Mouse (Mus musculus): Measurements from ENCODE around the gene Gm8879. TPM values are rescaled to one million over a fixed set of nuclear protein-coding genes. Genes with fewer than 3 reads are reported as not detected.

Gene Gm8879
- not detected for polyA plus RNA-seq (2014; fragmentation: Illumina TruSeq; extraction: RNeasy Lipid Tissue Mini Kit (QIAGEN cat#74804); ENCODE audit: low read depth, low replicate concordance)

DNA sequence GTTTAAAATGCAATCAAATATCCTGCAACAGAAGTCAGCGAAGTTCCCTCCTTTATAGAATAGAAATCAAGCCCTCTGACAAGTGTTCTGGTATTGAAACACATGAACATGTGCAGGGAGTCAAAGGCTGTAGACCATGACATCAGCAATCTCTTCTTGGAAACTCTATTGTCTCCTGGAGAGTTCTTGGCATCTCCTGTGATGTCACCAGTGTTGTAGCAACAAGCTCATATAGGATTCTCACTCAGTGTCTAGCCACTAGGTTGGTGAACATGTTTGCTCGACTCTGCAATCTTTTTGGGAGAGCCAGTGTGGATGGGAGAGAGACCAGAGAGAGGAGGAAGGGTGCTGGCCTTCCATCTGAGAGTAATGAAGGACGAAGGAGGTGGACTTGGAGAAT, at the start of gene Gm8879:
Gm8879 (plus strand) TSS at position 301 of the 400 bp plus-strand sequence.

Other genes starting within 250 kb of the Gm8879 start
- gene Gm8871, start 179.8 kb upstream of the Gm8879 start, polyA plus RNA-seq (2014; fragmentation: Illumina TruSeq; extraction: RNeasy Lipid Tissue Mini Kit (QIAGEN cat#74804); ENCODE audit: low read depth, low replicate concordance): not detected
- gene Gm8857, start 179.8 kb upstream of the Gm8879 start, polyA plus RNA-seq (2014; fragmentation: Illumina TruSeq; extraction: RNeasy Lipid Tissue Mini Kit (QIAGEN cat#74804); ENCODE audit: low read depth, low replicate concordance): not detected
- gene Gm5861, start 55.4 kb downstream of the Gm8879 start, polyA plus RNA-seq (2014; fragmentation: Illumina TruSeq; extraction: RNeasy Lipid Tissue Mini Kit (QIAGEN cat#74804); ENCODE audit: low read depth, low replicate concordance): not detected
- not detected for gene Gm8890, start 128.4 kb downstream of the Gm8879 start, polyA plus RNA-seq (2014; fragmentation: Illumina TruSeq; extraction: RNeasy Lipid Tissue Mini Kit (QIAGEN cat#74804); ENCODE audit: low read depth, low replicate concordance)
- gene Speer1, start 213.9 kb downstream of the Gm8879 start, polyA plus RNA-seq (2014; fragmentation: Illumina TruSeq; extraction: RNeasy Lipid Tissue Mini Kit (QIAGEN cat#74804); ENCODE audit: low read depth, low replicate concordance): not detected

All from heart, adult 10 weeks (tissue).